Mouse (Mus musculus): ENCODE results near the gene Six1.

GRCm38 (mm10) chr12:73020941-73021340 is 32.7 kb downstream of the Six1 start:
- TF ChIP-seq POLR2A (IDR thresholded peaks at IDR 0.05; ENCODE audit: insufficient read depth, low read depth, low read length) (no peak), CTCF (IDR thresholded peaks at IDR 0.05) (peak; percentile 92)
